Mouse (Mus musculus) lung, postnatal 0 days (tissue): ENCODE data around the gene Thnsl2.

Experiments used
- CTCF ChIP-seq: IDR thresholded peaks from 2 replicates; pipeline ENCODE4 v1.5.1; 2016; ENCODE audit warnings: antibody characterized with exemption, mild to moderate bottlenecking
- EP300 ChIP-seq: IDR thresholded peaks from 2 replicates; pipeline ENCODE4 v1.6.1; 2016; ENCODE audit warnings: antibody characterized with exemption, mild to moderate bottlenecking, control low read depth

GRCm38 (mm10) chr6:71172812-71173580 is 28.8 kb upstream of the Thnsl2 start:
- TF ChIP-seq CTCF (no peak), EP300 (no peak)
